10 mouse cellular contexts compared by ENCODE assay signal in the genomic region with DNA sequence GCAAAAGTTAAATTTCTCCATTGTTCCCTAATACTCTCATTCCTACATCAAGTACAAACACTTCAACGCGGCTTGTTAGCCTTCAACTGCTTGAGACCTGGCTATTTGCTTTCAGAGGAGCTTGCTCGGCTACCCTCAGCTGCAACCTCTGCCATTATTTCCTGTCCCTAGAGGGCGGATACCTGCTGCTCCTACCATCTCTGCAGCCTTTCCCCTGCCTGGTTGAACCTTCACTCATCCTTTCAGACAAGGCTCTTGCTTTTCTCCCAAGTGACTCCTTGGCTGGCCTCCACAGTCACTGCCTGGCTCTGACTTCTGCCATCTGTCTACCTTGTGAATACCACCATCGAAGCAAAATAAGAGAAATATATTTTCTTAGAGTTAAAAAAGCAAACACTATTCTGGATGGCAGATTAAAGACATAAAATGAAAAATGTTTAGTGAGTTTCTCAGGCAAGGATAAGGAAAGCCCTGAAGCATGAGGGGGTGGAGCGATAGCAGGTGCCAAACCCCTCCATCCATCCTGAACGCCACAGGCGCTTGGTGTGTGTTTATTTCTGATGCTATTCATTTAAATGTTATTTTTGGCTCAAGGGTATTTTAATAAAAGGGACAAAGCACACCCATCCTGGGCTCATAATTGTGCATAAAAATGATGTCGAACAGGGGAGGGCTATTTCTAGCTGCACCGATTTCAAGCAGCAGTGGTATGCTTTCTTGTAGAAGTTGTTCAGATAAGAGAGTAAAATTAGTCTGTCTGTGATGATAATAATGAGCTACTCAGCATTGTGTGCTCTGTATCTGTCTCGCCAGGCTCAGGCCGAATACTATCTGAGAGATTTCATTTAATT.
DNase-seq lines count a peak whose midpoint lies in the region; ATAC-seq and TF ChIP-seq lines count a peak whose summit lies in the region.
"Had no signal": no experiment of that assay in that cellular context is flagged by ENCODE, and none has a peak within 500 bp of the region (broad histone marks: within the 10 kb centered on the region; RNA-seq: fewer than 3 reads in every experiment).

No protein-coding gene starts in this region.

- no peak overlapping the region for H3K4me2 ChIP-seq in hindbrain, embryonic 11.5 days (replicated peaks; ENCODE audit: low read depth, low read length)
- H3K4me2 ChIP-seq in hindbrain, embryonic 12.5 days (replicated peaks): no peak overlapping the region
- peak overlapping the region; percentile 50 for H3K4me2 ChIP-seq in heart, embryonic 16.5 days (ENCODE audit: low read depth, low read length)

- H3K9ac ChIP-seq in hindbrain, embryonic 11.5 days (ENCODE audit: low read depth, low read length): no peak overlapping the region
- H3K9ac ChIP-seq in hindbrain, embryonic 12.5 days: no peak overlapping the region
- no peak overlapping the region for H3K9ac ChIP-seq in heart, embryonic 16.5 days (ENCODE audit: low read length)

- 73% methylated on average over 12 of the region's 12 CpGs for WGBS in hindbrain, embryonic 11.5 days
- WGBS in hindbrain, embryonic 12.5 days: 69% methylated on average over 12 of the region's 12 CpGs
- WGBS in cerebellum, adult 2 months: 11% methylated on average over 12 of the region's 12 CpGs
- WGBS in heart, embryonic 16.5 days: 43% methylated on average over 12 of the region's 12 CpGs

- H3K27ac ChIP-seq in hindbrain, embryonic 11.5 days (ENCODE audit: low read depth, low read length): no peak overlapping the region
- no peak overlapping the region for H3K27ac ChIP-seq in hindbrain, embryonic 12.5 days
- H3K27ac ChIP-seq in cerebellum, adult 2 months (ENCODE audit: insufficient read depth, low read length): no peak overlapping the region
- H3K27ac ChIP-seq in heart, embryonic 16.5 days (ENCODE audit: low read length): peak overlapping the region; percentile 78

- H3K4me1 ChIP-seq in hindbrain, embryonic 11.5 days (replicated peaks; ENCODE audit: control insufficient read depth, insufficient read depth, low read length): no peaks in the 10 kb centered on the region
- H3K4me1 ChIP-seq in hindbrain, embryonic 12.5 days: no peaks in the 10 kb centered on the region
- H3K4me1 ChIP-seq in cerebellum, adult 2 months (ENCODE audit: control insufficient read depth, insufficient read depth, low read length): peaks cover 18% of the 10 kb centered on the region
- peaks cover 15% of the 10 kb centered on the region for H3K4me1 ChIP-seq in heart, embryonic 16.5 days (ENCODE audit: control insufficient read depth, insufficient read depth, low read length)

- no peak for TF ChIP-seq POLR2A in brain, embryonic 14.5 days (IDR thresholded peaks at IDR 0.05; ENCODE audit: borderline replicate concordance, extremely low read depth, insufficient read depth, insufficient read length, poor library complexity, severe bottlenecking)
- no peak for TF ChIP-seq POLR2A in cerebellum, adult 2 months (IDR thresholded peaks at IDR 0.05; ENCODE audit: borderline replicate concordance, insufficient read depth, low read length)

- H3K36me3 ChIP-seq in hindbrain, embryonic 11.5 days (ENCODE audit: control insufficient read depth, insufficient read depth, low read length): no peaks in the 10 kb centered on the region
- H3K36me3 ChIP-seq in hindbrain, embryonic 12.5 days: no peaks in the 10 kb centered on the region
- H3K36me3 ChIP-seq in heart, embryonic 16.5 days (ENCODE audit: control insufficient read depth, insufficient read depth): no peaks in the 10 kb centered on the region

- H3K4me3 ChIP-seq in hindbrain, embryonic 11.5 days (ENCODE audit: low read depth, low read length): no peak overlapping the region
- no peak overlapping the region for H3K4me3 ChIP-seq in hindbrain, embryonic 12.5 days
- H3K4me3 ChIP-seq in cerebellum, adult 2 months (replicated peaks; ENCODE audit: insufficient read depth, low read depth, low read length): peak overlapping the region; percentile 15
- peak overlapping the region; percentile 15; the same call in 1 of the 2 replicates for H3K4me3 ChIP-seq in heart, embryonic 16.5 days (ENCODE audit: low read length)

- TF ChIP-seq CTCF in brain, embryonic 14.5 days (IDR thresholded peaks at IDR 0.05; ENCODE audit: borderline replicate concordance, extremely low read depth, insufficient read depth, insufficient read length): no peak
- TF ChIP-seq CTCF in cerebellum, adult 2 months (IDR thresholded peaks at IDR 0.05; ENCODE audit: borderline replicate concordance, insufficient read depth, low read depth, low read length): no peak; the same call in 1 of the 2 replicates

- no peak for ATAC-seq in hindbrain, embryonic 11.5 days (ENCODE audit: low FRiP score)
- ATAC-seq in hindbrain, embryonic 12.5 days (ENCODE audit: low FRiP score): no peak
- peak; percentile 89 for ATAC-seq in heart, embryonic 16.5 days (replicated peaks; ENCODE audit: extremely low read depth, insufficient read depth, low FRiP score)
- ATAC-seq in erythroid progenitor cell, adult 5-6 weeks (replicated peaks; ENCODE audit: low FRiP score, poor library complexity, severe bottlenecking): no peak

- peak; percentile 4 for DNase-seq in hindbrain, embryonic 11.5 days (ENCODE audit: low spot score)
- peak; percentile 65 for DNase-seq in brain, embryonic 14.5 days (ENCODE audit: low read depth)
- DNase-seq in cerebellum, adult 2 months: peak; percentile 82 to 87
- DNase-seq in thymus, postnatal 0 days (ENCODE audit: low spot score): no peak
- no peak for DNase-seq in adrenal gland, adult (ENCODE audit: inconsistent age in 2 of 2, low spot score in 1 of 2)
- DNase-seq: kidney, postnatal 10 days; thymus, postnatal 25 days had no signal

- H3K9me3 ChIP-seq in hindbrain, embryonic 11.5 days (ENCODE audit: control insufficient read depth, low read length): no peaks in the 10 kb centered on the region
- no peaks in the 10 kb centered on the region for H3K9me3 ChIP-seq in hindbrain, embryonic 12.5 days (replicated peaks)
- H3K9me3 ChIP-seq in heart, embryonic 16.5 days (replicated peaks; ENCODE audit: control insufficient read depth, low read length): no peaks in the 10 kb centered on the region

- H3K27me3 ChIP-seq in hindbrain, embryonic 11.5 days (ENCODE audit: control insufficient read depth, insufficient read depth, low read length): no peaks in the 10 kb centered on the region
- H3K27me3 ChIP-seq in hindbrain, embryonic 12.5 days: no peaks in the 10 kb centered on the region
- H3K27me3 ChIP-seq in cerebellum, adult 2 months (ENCODE audit: control insufficient read depth, insufficient read depth, low read length): no peaks in the 10 kb centered on the region
- H3K27me3 ChIP-seq in heart, embryonic 16.5 days (ENCODE audit: control insufficient read depth, insufficient read depth, low read length): no peaks in the 10 kb centered on the region

Comparison
In these comparisons a context has a peak if more than half of its experiments do, and no peak if none do; other contexts are left out.
1. DNase-seq: peak in hindbrain, embryonic 11.5 days (single experiment), brain, embryonic 14.5 days (single experiment) and cerebellum, adult 2 months (2 of 2); none in thymus, postnatal 0 days (single experiment) and adrenal gland, adult (0 of 2).
2. H3K4me3 ChIP-seq: peak in cerebellum, adult 2 months (single experiment) and heart, embryonic 16.5 days (single experiment); none in hindbrain, embryonic 11.5 days (single experiment) and hindbrain, embryonic 12.5 days (single experiment).